Mouse (Mus musculus) lung, adult 2 months (tissue): ENCODE measurements around the gene Pacrg. TPM values are rescaled to one million over a fixed set of nuclear protein-coding genes. Genes with fewer than 3 reads are reported as not detected.

Experiments
- DNase-seq: peaks from one replicate; pipeline ENCODE4 v3.0.0; 2022
- H3K4me1 ChIP-seq: fragments of 200-500 bp; 2 replicates; pipeline ENCODE4 v1.6.1; 2011; ENCODE audit warnings: low read length; ENCODE audit not compliant: control insufficient read depth, insufficient read depth
- H3K4me3 ChIP-seq: fragments of 200-500 bp; replicated peaks from 2 replicates; pipeline ENCODE3; 2011; ENCODE audit warnings: low read depth, mild to moderate bottlenecking, control low read depth, low read length; ENCODE audit errors: extremely low read depth
- CTCF ChIP-seq: fragments of 200-500 bp; IDR thresholded peaks from 2 replicates; pipeline ENCODE4 v1.5.1; 2011; ENCODE audit warnings: mild to moderate bottlenecking, low read length, control low read depth; ENCODE audit not compliant: insufficient read depth
- POLR2A ChIP-seq: fragments of 200-500 bp; IDR thresholded peaks from 2 replicates; pipeline ENCODE4 v1.6.1; 2011; ENCODE audit warnings: low read depth, mild to moderate bottlenecking, control low read depth, low read length, borderline replicate concordance; ENCODE audit errors: extremely low read depth
- whole genome bisulfite sequencing: fragments of 180-500 bp; shearing (Covaris S2); methylation state at CpG from one replicate; pipeline ENCODE4 v1.1.7; 2018; 5-methylcytosine and 5-hydroxymethylcytosine counted together
- polyA plus RNA-seq: library from polyadenylated mRNA; depleted of rRNA; stranded (reverse); fragments of >200 nt; gene quantifications from 2 replicates; pipeline ENCODE4 v1.2.3, GENCODE M21; 2012; rRNA removed

The Pacrg gene
- polyA plus RNA-seq, 1 experiment = 3.5 TPM

DNA sequence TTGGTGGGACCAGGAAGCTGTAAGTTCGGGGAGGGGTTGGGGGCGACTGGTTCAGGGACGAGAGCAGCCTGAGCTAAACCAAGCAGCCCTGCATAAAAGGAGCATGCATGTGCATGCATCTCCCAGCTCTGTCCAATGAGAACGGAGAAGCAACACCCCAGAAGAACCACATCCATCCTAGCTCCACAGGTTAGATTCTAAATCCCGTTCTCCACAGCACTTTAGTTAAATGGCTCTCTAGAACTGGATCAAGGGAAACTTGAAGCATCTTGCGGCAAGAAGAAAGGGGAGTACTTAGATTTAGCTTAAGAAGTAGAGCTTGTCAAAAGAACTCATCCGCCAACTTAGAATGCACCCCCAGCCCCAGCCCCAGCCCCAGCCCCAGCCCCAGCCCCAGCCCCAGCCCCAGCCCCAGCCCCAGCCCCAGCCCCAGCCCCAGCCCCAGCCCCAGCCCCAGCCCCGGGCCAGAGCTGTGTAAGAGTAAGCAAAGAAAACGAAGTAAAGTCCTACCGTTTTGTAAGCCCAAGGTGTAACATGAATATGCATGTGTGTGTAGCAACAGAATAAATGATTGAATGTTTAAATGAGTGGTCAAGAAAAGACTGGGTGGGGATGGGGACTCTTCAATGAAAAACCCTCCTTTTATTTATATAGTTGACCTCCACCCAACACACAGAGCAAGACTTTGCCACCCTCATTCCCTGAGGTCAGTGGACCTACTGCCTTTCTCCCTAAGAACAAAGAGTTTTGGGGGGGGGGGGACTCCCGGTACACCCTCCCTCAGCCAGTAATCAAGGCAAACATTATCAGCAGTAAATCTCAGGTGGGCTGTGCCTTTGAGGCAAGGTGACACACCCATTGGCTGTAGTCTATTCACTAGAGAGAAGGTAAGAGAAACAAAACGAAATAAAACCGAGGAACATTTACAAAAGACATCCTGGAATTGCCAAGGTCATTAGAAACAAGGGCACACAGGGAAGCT lies 474.3 kb downstream of the Pacrg start:
- 74% methylated on average over 13 of the region's 13 CpGs for WGBS
- no peak for DNase-seq
- no peak overlapping the region for H3K4me3 ChIP-seq
- TF ChIP-seq CTCF (no peak), POLR2A (no peak)
- H3K4me1 ChIP-seq = peaks cover 13% of the 10 kb centered on the region

DNA sequence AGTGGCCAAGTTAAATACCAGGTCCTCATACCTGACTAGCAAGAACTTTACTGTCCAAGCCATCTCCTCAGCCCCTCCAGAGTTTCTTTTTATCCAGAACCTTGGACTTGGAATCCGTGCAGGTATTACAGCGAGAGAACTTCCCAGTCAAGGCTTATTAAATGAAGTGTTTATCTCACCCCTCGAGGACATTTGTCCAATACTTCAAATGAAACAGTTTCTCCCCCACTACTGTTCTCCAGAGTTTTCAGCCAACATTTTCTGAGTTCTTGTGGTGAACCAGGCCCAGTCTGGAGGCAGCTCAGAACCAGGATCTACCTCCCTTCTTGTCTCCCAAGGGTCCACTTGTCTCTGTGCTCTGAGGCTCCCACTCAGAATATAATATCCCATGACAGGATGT lies 477.0 kb downstream of the Pacrg start:
- Histone ChIP-seq H3K4me1 (peaks cover 10% of the 10 kb centered on the region), H3K4me3 (no peak overlapping the region)
- TF ChIP-seq CTCF = no peak
- TF ChIP-seq POLR2A = no peak
- WGBS = 60% methylated on average over 3 of the region's 3 CpGs
- no peak for DNase-seq

DNA sequence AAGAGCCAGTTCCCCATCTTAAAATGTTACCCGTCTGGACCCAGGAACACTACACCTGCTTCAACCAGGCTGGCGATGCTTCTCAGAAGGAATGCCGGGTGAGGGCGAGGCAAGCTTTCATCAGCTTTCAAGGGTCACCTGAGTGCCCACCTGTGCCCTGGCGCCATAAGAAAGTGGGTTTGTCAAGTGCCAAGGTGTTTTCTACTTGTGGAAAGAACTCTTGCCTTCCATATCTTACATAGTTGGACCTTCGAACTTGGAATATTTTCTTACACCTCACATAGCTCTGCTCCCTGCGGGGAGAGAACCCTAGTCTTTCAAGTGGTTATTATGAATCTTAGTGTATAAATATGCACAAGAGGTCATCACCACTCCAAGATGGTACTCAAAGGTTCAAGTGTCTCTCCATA lies 478.2 kb downstream of the Pacrg start:
- TF ChIP-seq CTCF = no peak
- no peak for TF ChIP-seq POLR2A
- 65% methylated on average over 7 of the region's 7 CpGs for WGBS
- peaks cover 9% of the 10 kb centered on the region for H3K4me1 ChIP-seq
- no peak overlapping the region for H3K4me3 ChIP-seq
- peak; percentile 77 for DNase-seq

DNA sequence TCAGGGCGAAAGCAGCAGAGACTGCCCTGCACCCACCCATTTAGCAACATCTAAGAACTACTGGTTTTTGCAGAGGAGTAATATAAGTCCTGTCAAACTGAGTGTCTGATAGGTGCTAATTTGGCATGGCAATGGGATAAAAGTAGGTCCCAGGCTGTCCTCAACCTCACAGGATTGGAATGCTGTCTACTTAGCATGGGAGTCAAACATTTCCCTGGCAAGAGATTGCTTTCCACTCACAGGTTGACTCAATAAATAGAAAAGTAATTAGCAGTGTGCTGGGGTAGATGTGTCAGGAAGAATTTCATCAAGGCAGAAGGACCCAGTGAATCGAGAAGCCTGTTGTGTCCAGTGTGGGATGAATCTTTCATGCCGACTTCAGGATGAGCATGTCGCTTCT lies 479.4 kb downstream of the Pacrg start:
- WGBS = 74% methylated on average over 4 of the region's 4 CpGs
- DNase-seq = no peak
- peaks cover 9% of the 10 kb centered on the region for H3K4me1 ChIP-seq
- H3K4me3 ChIP-seq = no peak overlapping the region
- TF ChIP-seq CTCF = no peak
- no peak for TF ChIP-seq POLR2A

- peaks cover 9% of the 10 kb centered on the region for H3K4me1 ChIP-seq
- H3K4me3 ChIP-seq = no peak overlapping the region
- 45% methylated on average over 14 of the region's 14 CpGs for WGBS
- DNase-seq = no peak
- TF ChIP-seq CTCF (no peak), POLR2A (no peak)
Observed at GRCm38 (mm10) chr17:10359466-10359865, 480.6 kb downstream of the Pacrg start.

DNA sequence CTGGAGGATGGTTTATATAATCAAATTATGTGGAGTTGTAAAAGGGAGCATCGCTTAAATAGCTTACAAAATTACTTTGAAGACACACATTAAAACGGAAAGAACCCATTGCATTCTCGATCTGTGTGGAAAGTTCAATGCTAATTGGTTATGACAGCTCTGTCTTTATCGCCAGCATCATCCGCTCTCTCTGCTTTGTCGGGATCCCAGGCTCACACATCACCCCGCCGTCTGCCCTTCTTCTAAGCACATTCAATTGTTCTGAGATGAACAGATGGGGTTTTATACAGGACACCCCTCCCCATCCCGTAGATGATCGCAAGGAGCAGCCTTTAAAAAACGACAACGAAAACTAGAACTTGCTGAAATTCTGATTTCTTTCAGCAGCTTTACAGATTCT lies 482.8 kb downstream of the Pacrg start:
- DNase-seq = no peak
- H3K4me3 ChIP-seq = no peak overlapping the region
- 93% methylated on average over 12 of the region's 12 CpGs for WGBS
- TF ChIP-seq POLR2A = no peak
- no peak for TF ChIP-seq CTCF
- peaks cover 2% of the 10 kb centered on the region for H3K4me1 ChIP-seq

DNA sequence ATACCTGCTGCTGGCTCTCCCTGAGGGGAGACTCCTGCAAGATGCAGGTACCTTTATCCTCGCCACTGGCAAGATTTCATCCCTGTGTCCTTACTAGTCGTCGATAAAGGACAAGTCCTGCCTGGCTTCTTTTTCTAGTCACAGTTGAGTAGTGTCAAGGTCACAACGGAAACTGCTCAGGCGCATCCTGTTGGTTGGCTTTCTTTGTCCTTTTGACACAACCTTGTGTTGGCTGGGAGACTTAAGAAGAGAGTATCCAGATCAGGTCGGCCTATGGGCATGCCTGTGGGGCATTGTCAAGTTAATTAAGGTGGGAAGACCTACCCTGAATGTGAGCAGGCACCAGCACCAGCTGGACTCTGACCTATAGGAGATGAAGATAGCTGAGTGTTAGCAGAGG lies 483.8 kb downstream of the Pacrg start:
- TF ChIP-seq POLR2A (no peak), CTCF (no peak)
- peaks cover 2% of the 10 kb centered on the region for H3K4me1 ChIP-seq
- WGBS = 70% methylated on average over 6 of the region's 6 CpGs

GRCm38 (mm10) chr17:10355746-10356145 lies 484.4 kb downstream of the Pacrg start:
- Histone ChIP-seq H3K4me1 (peaks cover 2% of the 10 kb centered on the region), H3K4me3 (no peak overlapping the region)
- WGBS = 44% methylated on average over 8 of the region's 8 CpGs
- DNase-seq = no peak
- TF ChIP-seq CTCF = no peak
- TF ChIP-seq POLR2A = no peak

More for the DNA sequence above, 483.8 kb downstream of the Pacrg start:
- DNase-seq = no peak
- H3K4me3 ChIP-seq = no peak overlapping the region

Other genes with a start within 250 kb of the Pacrg start
- gene Prkn, start 73 bp upstream of the Pacrg start, polyA plus RNA-seq = 3.0 and 3.1 TPM in 2 replicates